Mouse (Mus musculus): ENCODE measurements around the gene Olfr556.

DNA sequence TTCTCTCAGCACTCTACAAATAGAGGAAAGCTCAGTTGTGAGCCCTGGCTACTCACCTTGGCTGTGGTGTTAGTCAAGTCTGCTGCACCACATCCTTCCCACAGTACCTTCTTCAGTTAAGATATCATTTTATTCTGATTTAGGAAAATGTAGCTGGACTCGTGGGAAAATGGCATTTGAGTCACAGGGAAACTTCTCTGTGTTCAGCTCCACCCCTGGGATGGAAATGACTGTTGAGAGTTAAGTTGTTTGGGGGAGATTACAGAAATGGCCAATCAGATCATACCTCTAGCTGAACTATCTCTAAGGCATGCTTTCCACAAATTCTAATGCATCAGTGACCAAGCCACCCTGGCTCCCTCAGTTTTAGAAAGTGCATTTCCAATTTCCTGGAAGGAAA, 54.3 kb downstream of the Olfr556 start, which contains the start of gene Olfr33:
- TF ChIP-seq POLR2A (IDR thresholded peaks at IDR 0.05; ENCODE audit: extremely low read depth, insufficient read depth, low read length) (no peak), CTCF (IDR thresholded peaks at IDR 0.05; ENCODE audit: low read depth, low read length) (no peak)

All from liver, adult 2 months (tissue).